Mouse (Mus musculus) ovary, adult 2 months (tissue): Measurements from ENCODE around the gene Mrps9. TPM values are rescaled to one million over a fixed set of nuclear protein-coding genes. Genes with fewer than 3 reads are reported as not detected.

ENCODE experiments used
- polyA plus RNA-seq: library from polyadenylated mRNA; depleted of rRNA; stranded (reverse); fragments of >200 nt; gene quantifications from 2 replicates; pipeline ENCODE4 v1.2.3, GENCODE M21; 2012; rRNA removed

Gene Mrps9
- polyA plus RNA-seq, result 18.9 and 21.1 TPM in 2 replicates

GRCm38 (mm10) chr1:42850663-42851397, at the start of gene Mrps9:
Gene Mrps9 (plus strand): TSS chr1:42851233.

DNA sequence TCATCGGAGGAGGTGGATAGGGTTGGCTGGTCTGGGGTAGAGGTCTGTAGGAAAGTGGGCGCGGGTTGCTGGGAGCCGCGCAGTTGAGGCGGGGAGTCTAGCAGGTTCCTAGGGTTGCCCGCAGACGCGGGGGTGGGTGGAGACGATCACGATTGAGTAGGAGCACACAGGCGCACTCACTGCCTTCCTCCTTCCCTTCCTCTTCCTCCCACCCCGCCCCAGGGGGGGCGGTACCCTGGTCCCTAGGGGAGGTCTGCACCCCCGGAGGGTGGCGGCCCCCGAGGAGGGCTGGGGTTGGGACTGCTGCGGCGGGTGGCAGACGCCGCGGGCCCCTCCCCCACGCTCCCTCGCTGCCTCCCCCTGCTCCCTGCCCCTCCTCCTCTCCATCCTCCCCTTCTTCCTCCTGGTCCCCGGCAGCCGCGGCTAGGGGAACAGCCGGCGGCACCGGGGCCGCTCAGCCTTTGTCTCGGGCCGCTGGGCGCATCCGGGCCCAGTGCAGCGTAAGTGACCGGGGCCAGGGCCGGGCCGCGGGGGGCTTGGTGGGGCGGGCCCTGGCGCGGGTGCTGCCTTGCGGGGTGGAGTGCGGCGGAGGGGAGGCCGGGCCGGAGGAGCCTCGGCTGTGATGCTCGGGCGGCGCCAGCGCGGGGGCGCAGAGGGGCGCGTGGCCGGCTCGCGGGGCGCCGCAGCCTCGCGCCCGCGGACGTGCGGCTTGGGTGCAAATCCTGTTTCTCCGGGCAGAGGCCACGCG, 101.9 kb downstream of the Mrps9 start, which contains the start of gene Gpr45:
Gene Gpr45, plus strand, starts transcription at position 139 of the 748 bp plus-strand sequence.

Other genes starting within 250 kb of the Mrps9 start
- 0.37 and 0.45 TPM in 2 replicates for gene Pou3f3, start 155.5 kb upstream of the Mrps9 start, polyA plus RNA-seq
- 0.37 and 0.63 TPM in 2 replicates for gene Gpr45, start 101.6 kb downstream of the Mrps9 start, polyA plus RNA-seq
- gene Tgfbrap1, start 247.4 kb downstream of the Mrps9 start, polyA plus RNA-seq, result 25.8 and 27.7 TPM in 2 replicates
- 5.1 and 5.2 TPM in 2 replicates for gene AI597479, start 247.5 kb downstream of the Mrps9 start, polyA plus RNA-seq